Mouse (Mus musculus): Measurements from ENCODE around the gene Foxp1. TPM values are rescaled to one million over a fixed set of nuclear protein-coding genes. Genes with fewer than 3 reads are reported as not detected.
A peak's percentile ranks its signal among the peaks of the same experiment; 100 is the strongest.

Gene Foxp1
- total RNA-seq (2015; ENCODE audit: low replicate concordance) (34.4 and 43.6 TPM in 2 replicates), total RNA-seq (2017; ENCODE audit: low replicate concordance) (14.7 and 40.8 TPM in 2 replicates)

DNA sequence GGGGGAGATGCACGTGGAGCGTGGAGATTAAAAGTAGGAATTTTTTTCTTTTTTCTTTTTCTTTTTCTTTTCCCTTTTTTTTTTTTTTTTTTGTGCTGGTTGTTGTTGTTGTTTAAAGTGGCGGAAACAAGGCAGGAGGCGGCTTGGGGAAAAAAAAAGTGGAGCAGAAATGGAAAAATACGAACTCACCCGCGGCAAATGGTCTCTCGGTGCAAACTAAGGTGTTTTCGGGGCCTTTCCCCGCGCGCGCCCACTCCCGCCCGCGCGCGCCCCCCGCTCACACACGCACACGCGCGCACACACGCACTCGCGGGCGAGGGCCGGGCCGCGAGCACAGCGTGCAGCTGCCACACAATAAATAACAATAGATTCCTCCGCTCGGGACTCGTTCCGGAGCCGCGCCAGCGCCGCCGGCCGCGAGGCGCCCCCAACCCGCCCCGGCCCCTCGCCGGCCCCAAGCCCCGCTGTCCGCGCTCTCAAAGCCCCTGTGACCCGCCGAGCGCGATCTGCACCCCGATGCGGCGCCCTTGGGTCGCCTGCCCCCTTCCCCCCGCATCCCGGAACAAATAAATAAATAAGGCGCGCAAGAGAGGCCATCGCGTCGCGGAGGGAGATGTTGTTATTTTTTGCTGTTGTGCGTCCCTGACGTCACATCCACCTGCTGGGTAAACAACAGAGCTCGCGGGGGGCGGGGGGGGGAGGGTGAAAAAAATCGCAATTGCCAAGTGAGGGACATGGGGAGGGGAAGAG lies at the start of gene Foxp1:
TSS of gene Foxp1 (minus strand) at position 363 of the 750 bp plus-strand sequence.
- peak; percentile 51 for ATAC-seq (replicated peaks; ENCODE audit: low FRiP score, poor library complexity, severe bottlenecking)

DNA sequence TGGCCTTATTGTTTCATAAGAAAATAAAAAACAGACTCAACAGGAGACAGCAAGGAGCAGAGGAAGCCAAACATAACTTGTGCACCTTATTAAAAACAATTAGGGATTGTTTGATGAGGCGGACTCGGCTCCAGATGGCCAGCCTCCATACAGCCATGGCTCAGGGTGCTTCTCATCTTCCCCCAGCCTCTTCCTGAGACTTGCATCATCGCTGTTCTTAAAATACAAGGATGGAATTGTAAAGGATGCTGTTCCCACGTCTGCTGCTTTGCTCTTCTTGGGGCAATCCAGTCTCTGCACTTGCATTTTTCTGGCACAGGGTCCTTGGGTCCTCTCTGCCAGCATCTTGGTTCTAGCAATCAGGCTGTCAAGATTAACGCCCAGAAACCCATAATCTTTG lies 49.5 kb upstream of the Foxp1 start:
- ATAC-seq (replicated peaks; ENCODE audit: low FRiP score, poor library complexity, severe bottlenecking): no peak

DNA sequence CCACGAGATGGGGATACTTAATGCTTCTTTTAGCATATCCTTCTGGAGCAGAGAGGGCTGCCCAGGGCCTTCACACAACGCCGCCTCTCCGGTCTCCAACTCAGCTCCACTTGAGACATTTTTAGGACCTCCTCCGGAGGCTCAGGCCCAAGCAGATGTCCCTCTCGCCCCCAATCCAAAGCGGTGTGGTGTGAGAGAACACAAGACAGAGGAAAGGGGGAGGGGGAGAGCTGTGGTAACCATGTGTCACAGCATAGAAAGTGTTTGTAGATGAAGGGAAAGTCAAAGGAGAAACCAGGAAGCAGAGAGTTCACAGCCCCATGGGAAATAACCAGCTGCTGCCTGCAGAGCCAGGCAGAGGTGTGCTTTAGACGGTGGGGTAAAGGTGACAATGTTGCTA lies 44.4 kb upstream of the Foxp1 start:
- ATAC-seq (replicated peaks; ENCODE audit: low FRiP score, poor library complexity, severe bottlenecking): no peak

DNA sequence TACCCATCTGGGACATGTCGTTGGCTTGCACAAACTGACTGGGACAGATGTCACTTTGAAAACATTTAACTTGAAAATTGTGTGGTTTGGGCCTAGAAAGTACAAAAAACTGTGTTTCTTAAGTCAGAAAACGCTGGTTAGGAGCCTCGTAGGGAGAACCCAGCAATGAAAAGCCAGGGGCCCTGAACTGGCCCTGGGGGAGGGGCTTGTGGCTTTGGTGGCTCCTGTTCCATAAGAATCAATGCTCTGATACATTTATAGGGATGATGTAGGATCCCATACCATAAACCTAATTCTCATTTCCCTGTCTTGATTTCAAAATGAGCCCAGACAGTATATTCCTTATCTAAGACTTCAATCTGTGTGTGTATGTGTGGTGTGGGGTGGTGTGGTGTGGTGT lies 42.2 kb upstream of the Foxp1 start:
- ATAC-seq (replicated peaks; ENCODE audit: low FRiP score, poor library complexity, severe bottlenecking): no peak

DNA sequence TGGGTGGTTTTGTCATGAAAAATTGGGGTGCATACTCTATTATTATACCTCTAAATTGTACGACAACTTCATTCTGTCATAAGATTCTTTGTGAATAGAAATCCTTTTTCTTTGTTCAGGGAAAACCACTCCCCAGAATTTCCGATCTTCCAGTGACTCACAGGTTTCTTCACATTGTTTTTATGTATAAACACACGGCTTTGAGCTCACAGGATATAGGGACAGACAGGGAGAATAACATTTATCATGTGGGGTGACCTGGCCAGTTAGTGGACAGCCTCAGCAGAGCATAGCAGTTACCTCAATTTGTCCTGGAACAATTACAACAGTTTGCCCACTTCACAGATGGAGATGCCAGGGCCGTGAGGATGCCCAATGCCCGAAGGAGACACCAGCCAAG lies 34.4 kb upstream of the Foxp1 start:
- ATAC-seq (replicated peaks; ENCODE audit: low FRiP score, poor library complexity, severe bottlenecking): no peak

DNA sequence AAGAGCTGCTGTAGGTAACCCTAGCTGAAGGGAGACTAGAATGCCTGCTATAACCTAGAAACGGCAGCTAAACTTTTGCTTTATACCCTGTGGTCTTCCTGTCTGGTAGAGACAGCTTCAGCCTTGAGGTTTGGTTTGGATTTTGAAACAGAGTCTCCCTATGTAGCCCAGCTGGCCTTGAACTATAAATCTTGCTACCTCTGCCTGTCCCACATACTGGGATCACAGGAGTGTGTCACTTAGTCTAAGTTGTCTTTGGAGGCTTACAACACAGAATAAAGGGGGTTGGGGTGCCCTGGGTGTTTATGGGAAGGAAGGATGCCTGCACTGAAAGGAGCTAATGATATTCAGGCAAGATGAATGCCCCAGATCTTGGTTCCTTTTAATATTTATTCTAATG lies 30.3 kb upstream of the Foxp1 start:
- no peak for ATAC-seq (replicated peaks; ENCODE audit: low FRiP score, poor library complexity, severe bottlenecking)

DNA sequence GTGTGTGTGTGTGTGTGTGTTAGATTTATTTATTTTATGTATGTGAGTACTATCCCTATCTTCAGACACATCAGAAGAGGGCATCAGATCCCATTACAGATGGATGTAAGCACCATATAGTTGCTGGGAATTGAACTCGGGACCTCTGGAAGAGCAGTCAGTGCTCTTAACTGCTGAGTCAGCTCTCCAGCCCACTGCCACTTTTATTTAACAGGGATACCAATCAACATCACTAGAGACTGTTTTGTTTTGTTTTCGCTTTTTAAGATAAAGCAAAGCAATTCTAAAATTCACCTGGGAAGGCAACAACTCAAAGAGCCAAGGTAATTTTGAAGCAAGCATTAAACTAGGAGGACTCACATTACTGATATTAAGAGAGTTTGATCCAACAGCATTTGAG lies 23.9 kb upstream of the Foxp1 start:
- no peak for ATAC-seq (replicated peaks; ENCODE audit: low FRiP score, poor library complexity, severe bottlenecking)

DNA sequence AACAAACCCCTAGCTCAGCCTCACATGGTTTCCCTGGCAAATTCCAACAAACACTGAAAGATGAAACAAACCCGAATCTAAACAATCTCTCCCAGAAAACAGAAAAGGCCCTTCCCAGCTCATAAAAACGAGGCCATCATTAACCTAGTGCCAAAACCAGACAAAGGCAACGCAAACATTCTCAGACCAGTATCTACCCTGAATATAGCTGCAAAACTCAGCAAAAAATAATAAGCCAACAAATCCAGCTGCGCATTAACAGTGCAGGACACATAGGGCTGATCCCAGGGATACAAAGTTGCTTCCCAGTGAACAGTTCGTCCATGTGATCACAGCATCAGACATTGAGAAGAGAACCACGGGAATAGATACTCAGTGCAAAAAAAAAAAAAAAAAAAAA lies 22.9 kb upstream of the Foxp1 start:
- no peak for ATAC-seq (replicated peaks; ENCODE audit: low FRiP score, poor library complexity, severe bottlenecking)

DNA sequence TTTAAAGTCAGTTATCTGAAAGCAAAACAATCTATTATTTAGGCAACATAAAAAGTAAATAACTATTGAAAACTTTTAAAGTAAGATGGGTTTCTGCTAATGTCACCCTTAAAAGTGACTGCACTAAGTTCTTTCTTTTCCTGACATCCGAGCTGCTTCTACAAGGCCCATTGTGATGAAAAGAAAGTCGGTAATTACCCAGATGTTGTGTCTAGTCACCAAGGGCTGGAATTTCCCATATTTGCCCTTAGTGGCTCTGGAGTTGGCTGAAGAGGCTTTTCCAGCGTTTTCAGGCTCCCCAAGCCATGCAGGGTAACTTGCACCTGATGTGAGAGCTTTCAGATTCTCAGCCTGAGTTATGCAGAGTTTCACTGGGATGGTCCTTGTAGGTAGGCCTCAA lies 18.6 kb upstream of the Foxp1 start:
- no peak for ATAC-seq (replicated peaks; ENCODE audit: low FRiP score, poor library complexity, severe bottlenecking)

DNA sequence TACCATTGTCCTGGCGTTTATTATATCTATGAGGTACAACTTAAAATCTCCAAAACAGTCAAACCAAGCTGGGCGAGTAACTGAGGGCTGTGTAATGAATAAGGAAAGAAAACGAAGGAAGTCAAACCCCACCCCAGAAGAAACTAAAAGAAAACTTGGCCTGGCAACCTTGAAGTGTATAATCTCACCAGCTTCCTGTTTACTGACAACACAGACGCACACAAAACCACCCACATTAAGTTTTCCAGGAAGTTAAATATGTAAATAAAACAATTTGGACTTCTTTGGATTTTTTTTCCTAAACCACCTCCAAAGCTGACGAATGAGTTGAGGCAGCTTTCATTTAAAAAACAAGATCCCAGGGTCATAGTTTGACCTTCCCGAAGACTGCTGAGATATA lies 18.1 kb upstream of the Foxp1 start:
- no peak for ATAC-seq (replicated peaks; ENCODE audit: low FRiP score, poor library complexity, severe bottlenecking)

DNA sequence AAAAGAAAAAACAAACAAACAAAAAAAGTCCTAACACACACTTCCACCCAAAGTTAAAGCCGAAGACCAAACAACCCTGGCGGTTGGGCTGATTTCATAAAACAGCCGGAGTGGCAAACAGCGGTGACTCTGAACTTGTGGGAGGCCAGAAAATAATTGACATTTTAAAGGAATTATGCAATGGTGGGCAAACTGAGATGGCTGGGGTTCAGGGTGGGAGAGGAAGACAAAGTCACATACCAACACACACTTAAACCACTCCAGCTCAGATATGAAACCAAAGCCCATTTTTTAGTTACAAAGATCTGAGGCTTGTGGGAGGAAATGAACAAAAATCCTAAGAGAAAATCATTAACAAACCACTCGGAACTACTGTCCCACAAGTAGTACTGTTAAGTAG lies 17.6 kb upstream of the Foxp1 start:
- ATAC-seq (replicated peaks; ENCODE audit: low FRiP score, poor library complexity, severe bottlenecking): no peak

DNA sequence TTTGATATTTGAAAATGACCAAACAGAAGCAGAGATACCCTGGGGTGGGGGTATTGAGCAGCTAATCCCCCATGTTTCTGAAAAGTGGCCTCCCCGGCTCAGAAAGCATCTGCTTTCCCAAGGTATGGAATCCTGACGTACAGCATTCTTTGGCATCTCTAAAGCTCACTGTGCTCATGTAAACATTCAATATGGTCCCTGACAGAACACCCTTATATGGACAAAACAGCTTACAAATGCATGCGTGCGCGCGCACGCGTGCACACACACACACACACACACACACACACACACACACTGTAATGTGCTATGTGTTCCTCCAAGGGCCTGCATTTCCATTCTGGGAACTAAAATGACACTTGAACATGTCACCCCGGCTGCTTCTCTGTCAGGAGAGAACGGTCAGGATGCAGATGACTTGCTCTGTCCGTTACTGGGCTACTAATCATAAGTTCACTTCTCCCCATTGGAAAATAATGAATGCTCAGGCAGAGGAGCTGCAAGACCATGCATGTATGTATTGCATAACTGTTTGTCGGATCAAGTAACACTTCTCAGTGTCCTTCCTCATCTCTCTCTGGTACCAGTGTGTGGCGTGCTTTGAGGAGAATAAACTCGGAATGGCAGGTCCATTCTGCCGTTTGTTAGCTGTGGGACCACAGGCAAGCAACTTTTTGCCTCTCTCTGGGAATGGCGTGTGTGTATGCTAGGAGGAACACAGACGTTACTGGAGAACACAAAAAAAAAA lies 15.8 kb upstream of the Foxp1 start:
- ATAC-seq (replicated peaks; ENCODE audit: low FRiP score, poor library complexity, severe bottlenecking): no peak

DNA sequence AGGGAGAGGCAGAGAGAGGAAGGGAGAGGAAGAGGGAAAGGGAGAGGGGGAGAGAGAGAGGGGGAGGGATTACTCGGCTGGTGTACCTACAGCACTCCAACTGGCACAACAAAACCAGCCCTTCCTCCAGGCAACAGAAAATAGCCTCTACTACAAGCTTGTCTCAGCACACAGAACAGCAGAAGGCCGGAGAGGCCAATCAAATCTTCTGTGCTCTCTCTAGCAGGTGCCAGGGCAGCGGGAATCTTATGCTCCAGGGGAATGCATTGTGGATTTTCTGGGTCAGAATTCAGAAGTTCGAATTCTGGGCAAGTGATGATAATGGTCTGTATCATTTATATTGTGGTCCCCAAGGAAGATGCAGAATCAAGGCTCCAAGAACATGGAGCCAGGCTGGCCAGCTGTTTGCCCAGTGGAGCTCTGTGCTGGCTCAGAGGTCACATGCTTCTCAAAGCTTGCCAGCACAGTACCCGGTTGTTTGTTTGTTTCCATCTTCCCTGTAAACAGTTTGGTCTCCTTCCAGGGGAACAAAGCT lies 11.8 kb upstream of the Foxp1 start:
- ATAC-seq (replicated peaks; ENCODE audit: low FRiP score, poor library complexity, severe bottlenecking): no peak

DNA sequence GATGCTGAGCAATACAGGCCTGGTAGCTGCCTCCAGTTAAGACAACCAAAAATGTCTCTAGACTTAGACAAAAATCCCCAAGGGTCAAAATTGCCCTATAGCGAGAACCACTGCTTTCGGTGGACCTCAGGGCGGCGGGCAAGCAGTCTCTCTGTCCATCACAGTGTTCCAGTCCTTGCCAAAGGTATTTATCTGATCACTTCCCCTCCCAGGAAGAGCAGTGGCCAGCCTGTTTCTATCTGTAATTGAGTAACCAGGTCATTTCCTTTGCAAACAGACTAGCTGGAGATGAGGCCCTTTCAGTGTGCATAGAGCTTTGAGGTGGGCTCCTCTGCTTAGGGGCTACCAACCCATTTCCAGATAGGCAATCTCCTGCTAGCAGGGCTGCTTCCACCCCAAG lies 9.9 kb upstream of the Foxp1 start:
- no peak for ATAC-seq (replicated peaks; ENCODE audit: low FRiP score, poor library complexity, severe bottlenecking)

DNA sequence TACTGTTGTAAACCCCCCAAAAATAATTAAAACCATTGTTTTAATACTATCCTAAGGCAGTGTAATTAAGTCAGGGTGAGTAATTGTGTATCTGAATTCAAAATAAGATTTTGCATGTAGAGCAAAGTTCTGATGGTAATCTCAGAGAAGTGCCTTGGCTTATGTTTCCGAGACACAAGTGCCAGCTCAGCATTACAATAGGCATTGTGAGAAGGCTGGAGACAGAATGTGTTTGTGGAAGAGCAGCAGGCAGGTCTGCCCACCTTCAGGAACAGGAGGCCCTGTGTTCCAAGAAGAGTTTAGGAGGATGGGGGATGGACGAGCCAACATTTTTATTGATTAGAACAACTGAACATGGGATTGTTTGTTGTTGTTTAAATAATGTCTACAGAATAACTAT lies 6.5 kb upstream of the Foxp1 start:
- ATAC-seq (replicated peaks; ENCODE audit: low FRiP score, poor library complexity, severe bottlenecking): no peak

DNA sequence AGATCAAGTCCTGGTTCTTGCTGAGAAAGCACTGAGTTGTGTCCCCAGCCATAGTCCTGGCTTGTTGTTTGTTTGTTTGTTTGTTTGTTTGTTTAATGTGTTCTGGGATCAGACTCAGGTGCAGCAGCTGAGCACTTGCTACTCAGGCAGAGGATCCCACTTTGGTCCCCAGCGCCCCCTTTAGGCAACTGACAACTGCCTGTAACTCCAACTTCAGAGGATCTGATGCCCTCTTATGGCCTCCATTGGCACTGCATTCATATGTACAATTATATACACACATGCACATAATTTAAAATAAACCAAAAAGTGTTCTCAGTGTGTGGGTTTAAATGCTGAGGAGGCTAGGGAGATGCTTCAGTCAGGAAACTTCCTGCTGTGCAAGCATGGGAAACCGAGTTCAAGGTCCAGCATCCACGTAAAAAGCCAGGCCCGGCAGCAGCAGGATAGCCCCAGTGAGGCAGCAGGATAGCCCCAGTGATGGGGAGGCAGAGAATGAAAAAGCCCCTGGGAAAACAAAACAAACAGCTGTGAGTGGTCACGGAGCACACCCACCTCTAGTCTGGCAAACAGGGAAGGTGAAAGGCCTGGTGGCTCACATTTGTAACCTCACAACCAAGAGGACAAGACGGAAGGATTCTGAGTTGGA lies 5.1 kb upstream of the Foxp1 start:
- no peak for ATAC-seq (replicated peaks; ENCODE audit: low FRiP score, poor library complexity, severe bottlenecking)

DNA sequence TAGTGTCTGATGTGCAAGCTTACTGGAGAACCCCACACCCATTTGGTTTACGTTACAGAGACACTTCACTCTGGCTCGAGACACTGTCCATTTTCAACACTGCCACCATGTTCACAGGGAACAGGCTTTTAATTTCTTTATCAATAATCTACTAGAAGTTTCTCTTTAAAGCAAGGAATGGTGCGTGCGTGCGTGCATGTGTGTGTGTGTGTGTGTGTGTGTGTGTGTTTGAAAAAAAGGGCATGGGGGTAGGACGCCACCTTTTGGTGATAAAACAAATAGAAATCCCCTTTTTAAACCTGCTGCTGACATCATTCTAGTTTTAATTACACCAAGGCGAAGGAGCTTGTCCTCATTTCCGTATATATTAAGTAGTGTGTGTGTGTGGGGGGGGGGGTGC lies 2.8 kb upstream of the Foxp1 start:
- ATAC-seq (replicated peaks; ENCODE audit: low FRiP score, poor library complexity, severe bottlenecking): no peak

DNA sequence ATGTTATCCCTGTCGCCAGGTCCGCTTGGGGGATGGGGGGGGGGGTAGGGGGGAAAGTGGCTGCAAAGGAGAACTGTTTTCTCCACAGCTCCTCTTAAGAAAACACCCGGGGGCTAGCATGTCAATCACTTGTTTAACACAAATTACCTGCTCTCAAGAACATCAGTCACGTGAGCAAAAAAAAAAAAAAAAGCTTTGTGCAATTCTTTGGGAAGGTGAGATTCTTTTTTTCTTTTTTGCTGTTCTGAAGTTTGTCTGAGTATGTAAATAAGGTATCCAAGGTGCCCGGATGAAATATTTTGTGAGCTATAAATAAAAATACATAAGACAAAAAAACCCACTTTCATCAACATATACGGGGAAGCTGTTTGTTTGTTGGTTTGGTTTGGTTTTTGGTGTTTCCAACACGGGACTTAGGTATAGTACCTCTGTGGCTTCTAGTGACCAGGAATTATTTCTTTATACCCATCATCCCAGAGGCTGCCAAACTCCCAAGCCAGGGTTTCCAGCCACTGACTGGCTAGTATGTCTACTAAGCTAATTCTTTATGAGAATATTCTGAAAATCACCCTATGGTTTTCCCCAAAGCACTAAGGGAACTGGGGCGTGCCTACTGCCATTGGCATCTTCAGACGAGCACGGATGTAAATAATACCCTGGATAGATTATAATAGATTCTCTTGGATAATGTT lies 1.3 kb upstream of the Foxp1 start:
- no peak for ATAC-seq (replicated peaks; ENCODE audit: low FRiP score, poor library complexity, severe bottlenecking)

DNA sequence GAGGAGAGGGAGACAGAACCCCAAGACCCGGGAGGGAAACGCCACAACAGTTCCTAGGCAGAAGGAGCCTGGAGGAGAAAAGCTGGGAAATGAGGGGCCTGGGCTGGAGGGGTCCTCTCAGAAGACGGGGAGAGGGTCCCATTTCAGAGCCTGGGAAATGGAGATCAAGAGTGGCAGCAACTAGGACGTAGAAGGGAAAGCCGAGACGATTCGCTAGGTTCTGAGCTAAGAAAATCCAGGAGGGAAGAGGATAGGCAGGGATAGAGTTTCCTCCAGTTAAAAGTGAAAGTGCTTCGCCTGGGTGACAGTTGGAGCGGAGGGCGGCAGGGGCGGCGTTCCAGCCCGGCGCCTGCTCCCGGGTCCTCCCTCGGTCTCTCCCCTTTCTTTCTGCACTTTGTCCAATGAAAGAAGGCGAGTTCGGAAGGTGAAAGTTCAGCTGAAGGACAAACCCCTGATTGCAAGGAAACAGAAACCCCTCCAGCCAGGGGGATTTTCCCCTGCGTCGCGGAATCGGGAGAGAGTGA lies 650 bp upstream of the Foxp1 start:
- peak; percentile 81 for ATAC-seq (replicated peaks; ENCODE audit: low FRiP score, poor library complexity, severe bottlenecking)
